ENCODE assay signal across 23 mouse cellular contexts in the genomic region with DNA sequence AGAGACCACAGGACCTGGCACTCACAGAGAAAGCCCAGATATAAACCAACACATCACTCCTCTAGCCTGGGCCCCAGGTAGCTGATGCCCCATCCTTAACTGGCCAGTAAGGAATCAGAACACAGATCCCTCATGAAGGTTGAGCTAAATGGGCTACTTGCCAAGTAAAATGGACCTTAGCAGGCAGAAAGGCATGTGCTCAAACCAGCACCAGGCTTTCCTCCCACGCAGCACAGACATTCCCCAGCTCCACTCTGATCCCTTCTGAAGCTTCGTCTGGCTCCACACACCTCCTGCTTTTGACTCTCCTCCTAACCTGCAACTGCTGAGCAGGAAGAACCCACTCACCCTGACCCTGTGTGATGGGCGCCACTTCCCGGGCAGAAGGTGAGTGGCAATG. TPM values are rescaled to one million over a fixed set of nuclear protein-coding genes. Genes with fewer than 3 reads are reported as not detected.
DNase-seq lines count a peak whose midpoint lies in the region; ATAC-seq and TF ChIP-seq lines count a peak whose summit lies in the region.
"Had no signal": no experiment of that assay in that cellular context is flagged by ENCODE, and none has a peak within 500 bp of the region (broad histone marks: within the 10 kb centered on the region; RNA-seq: fewer than 3 reads in every experiment).

No protein-coding gene starts in this region.

- TF ChIP-seq CTCF in cerebellum, adult 2 months (IDR thresholded peaks at IDR 0.05; ENCODE audit: borderline replicate concordance, insufficient read depth, low read depth, low read length), result peak; percentile 0; the same call in 1 of the 2 replicates
- no peak for TF ChIP-seq CTCF in kidney, postnatal 0 days (IDR thresholded peaks at IDR 0.05; ENCODE audit: low read depth)

- H3K27ac ChIP-seq in cerebellum, adult 2 months (ENCODE audit: insufficient read depth, low read length), result no peak overlapping the region
- no peak overlapping the region for H3K27ac ChIP-seq in kidney, postnatal 0 days
- H3K27ac ChIP-seq: embryonic facial prominence, embryonic 13.5 days; embryonic facial prominence, embryonic 15.5 days; forebrain, embryonic 10.5 days; forebrain, embryonic 12.5 days had no signal

- no peak for ATAC-seq in kidney, postnatal 0 days (replicated peaks; ENCODE audit: low FRiP score, low read depth)
- ATAC-seq: forebrain, embryonic 14.5 days; forebrain, embryonic 16.5 days had no signal

- peaks cover 45% of the 10 kb centered on the region for H3K36me3 ChIP-seq in kidney, postnatal 0 days (ENCODE audit: insufficient read depth, low read length)

- H3K4me3 ChIP-seq in cerebellum, adult 2 months (replicated peaks; ENCODE audit: insufficient read depth, low read depth, low read length), result no peak overlapping the region
- no peak overlapping the region for H3K4me3 ChIP-seq in kidney, postnatal 0 days (replicated peaks; ENCODE audit: low read depth, low read length)
- H3K4me3 ChIP-seq: embryonic facial prominence, embryonic 13.5 days; embryonic facial prominence, embryonic 15.5 days; erythroblast, embryonic 14.5 days; forebrain, embryonic 10.5 days; forebrain, embryonic 12.5 days had no signal

- no peaks in the 10 kb centered on the region for H3K9me3 ChIP-seq in kidney, postnatal 0 days (replicated peaks; ENCODE audit: low read length)
- H3K9me3 ChIP-seq: embryonic facial prominence, embryonic 13.5 days; embryonic facial prominence, embryonic 15.5 days; forebrain, embryonic 10.5 days; forebrain, embryonic 12.5 days had no signal

- no peaks in the 10 kb centered on the region for H3K27me3 ChIP-seq in cerebellum, adult 2 months (ENCODE audit: control insufficient read depth, insufficient read depth, low read length)
- H3K27me3 ChIP-seq in kidney, postnatal 0 days (ENCODE audit: insufficient read depth, low read length), result no peaks in the 10 kb centered on the region
- H3K27me3 ChIP-seq: embryonic facial prominence, embryonic 13.5 days; embryonic facial prominence, embryonic 15.5 days; forebrain, embryonic 12.5 days had no signal

- no peak overlapping the region for H3K9ac ChIP-seq in kidney, postnatal 0 days (ENCODE audit: low read depth, low read length)
- H3K9ac ChIP-seq: embryonic facial prominence, embryonic 13.5 days; embryonic facial prominence, embryonic 15.5 days; forebrain, embryonic 12.5 days had no signal

- TF ChIP-seq POLR2A in cerebellum, adult 2 months (IDR thresholded peaks at IDR 0.05; ENCODE audit: borderline replicate concordance, insufficient read depth, low read length), result no peak

- peaks cover 51% of the 10 kb centered on the region for H3K4me1 ChIP-seq in cerebellum, adult 2 months (ENCODE audit: control insufficient read depth, insufficient read depth, low read length)
- peaks cover 15% of the 10 kb centered on the region for H3K4me1 ChIP-seq in kidney, postnatal 0 days (replicated peaks; ENCODE audit: insufficient read depth, low read length)

- H3K4me2 ChIP-seq in kidney, postnatal 0 days (ENCODE audit: low read length), result no peak overlapping the region
- H3K4me2 ChIP-seq: embryonic facial prominence, embryonic 13.5 days; embryonic facial prominence, embryonic 15.5 days; forebrain, embryonic 12.5 days had no signal

- DNase-seq in cerebellum, adult 2 months, result no peak
- DNase-seq in cerebellum, adult 11-12 months, result no peak
- peak; percentile 14 for DNase-seq in kidney, postnatal 0 days (ENCODE audit: low spot score)
- no peak for DNase-seq in kidney, postnatal 14 days
- peak; percentile 57 for DNase-seq in NIH3T3 (ENCODE audit: low read depth)
- no peak for DNase-seq in ovary, postnatal 10 days (ENCODE audit: low spot score)
- no peak for DNase-seq in ovary, postnatal 14 days (ENCODE audit: low spot score)
- DNase-seq: adrenal gland, adult 2 months; adrenal gland, postnatal 10 days; adrenal gland, postnatal 25 days; cerebellum, adult 11 months; cerebellum, adult 8-10 months; cerebellum, adult 9-11 months; cerebellum, postnatal 14 days; cerebellum, postnatal 36 days; embryo, embryonic 11 days had no signal

- WGBS in cerebellum, adult 2 months, result 78% methylated on average over 4 of the region's 4 CpGs
- WGBS in kidney, postnatal 0 days, result 81% methylated on average over 4 of the region's 4 CpGs

RNA-seq across cellular contexts. Expression of gene Plxna1, which starts 20.4 kb away (rescaled TPM):
- 50.0 and 59.7 TPM in 2 replicates for polyA plus RNA-seq in cerebellum, adult 2 months (2012; rRNA removed)
- 16.9 and 17.8 TPM in 2 replicates for polyA plus RNA-seq in kidney, postnatal 0 days (2015; fragmentation: Nextera tagmentation; extraction: Ambion mirVana)

Comparison
In these comparisons a context has a peak if more than half of its experiments do, and no peak if none do; other contexts are left out.
1. DNase-seq: peak in kidney, postnatal 0 days (single experiment) and NIH3T3 (single experiment); none in cerebellum, adult 2 months (0 of 2), cerebellum, adult 11-12 months (single experiment), kidney, postnatal 14 days (single experiment), ovary, postnatal 10 days (single experiment) and ovary, postnatal 14 days (single experiment).